Mouse (Mus musculus): ENCODE data around the gene Gm6217.
"Not testable (repeated sequence)": the region's sequence is repeated elsewhere in the genome, so short reads cannot be mapped to it uniquely, and the experiment has no call there.

Gene Gm6217

DNA sequence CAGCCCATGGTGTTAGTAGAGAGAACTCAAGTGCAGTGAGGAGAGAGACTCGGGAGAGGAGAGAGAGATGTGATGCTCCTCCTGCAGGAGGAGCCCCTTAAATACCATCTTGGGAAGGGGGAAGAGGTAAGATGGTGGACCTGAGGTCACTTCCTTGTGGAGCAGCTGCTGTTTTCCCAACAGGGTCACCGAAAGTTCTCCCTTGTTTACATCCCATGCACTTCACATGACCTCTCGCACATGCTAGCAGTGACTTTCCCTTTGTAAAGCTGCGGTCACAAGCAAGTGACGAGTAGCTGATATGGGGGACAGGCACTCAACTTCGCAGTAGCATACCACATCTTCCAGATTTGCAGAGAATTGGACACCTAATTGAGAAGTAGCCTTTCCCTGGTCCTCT lies at the start of gene Gm6217:
Gm6217 (minus strand) TSS at position 74 of the 400 bp plus-strand sequence.
- DNase-seq: not testable (repeated sequence)

DNA sequence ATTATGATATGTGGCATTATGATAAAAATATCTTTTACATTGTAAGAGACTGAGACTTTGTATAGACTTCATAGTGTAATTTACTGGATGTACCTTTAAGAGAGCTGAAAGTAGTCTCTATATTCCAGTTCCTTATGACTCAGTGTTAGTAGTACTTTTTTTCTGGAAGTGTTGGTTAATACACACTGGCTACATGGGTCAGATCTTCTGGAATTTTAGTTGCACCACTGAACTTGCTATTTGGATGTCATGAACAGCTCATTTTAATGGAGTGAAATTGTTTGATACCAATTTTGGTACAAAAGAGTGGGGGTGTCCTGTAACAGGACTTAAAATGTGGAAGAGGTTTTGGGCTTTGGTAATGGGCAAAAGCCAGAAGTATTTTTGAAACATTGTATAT lies 46.6 kb upstream of the Gm6217 start:
- no peak for DNase-seq

DNA sequence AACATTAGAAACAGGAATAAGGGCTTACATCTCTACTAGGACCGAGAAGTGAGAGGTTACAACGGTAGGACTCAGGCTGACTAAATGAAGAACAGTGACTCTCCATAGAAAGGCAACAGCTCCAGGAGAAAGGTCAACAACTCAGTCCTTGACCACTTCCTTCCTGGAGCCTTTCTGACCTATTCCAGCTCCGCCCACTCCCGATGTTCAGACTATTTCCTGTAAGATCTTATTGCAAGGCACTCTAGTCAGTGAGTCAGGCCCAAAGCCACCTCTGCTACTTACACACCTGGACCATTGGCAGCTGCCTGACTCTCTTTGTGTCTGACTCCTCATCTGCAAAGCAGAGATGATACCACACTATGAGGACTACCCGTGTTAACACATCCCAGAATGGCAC lies 44.6 kb upstream of the Gm6217 start:
- no peak for DNase-seq

DNA sequence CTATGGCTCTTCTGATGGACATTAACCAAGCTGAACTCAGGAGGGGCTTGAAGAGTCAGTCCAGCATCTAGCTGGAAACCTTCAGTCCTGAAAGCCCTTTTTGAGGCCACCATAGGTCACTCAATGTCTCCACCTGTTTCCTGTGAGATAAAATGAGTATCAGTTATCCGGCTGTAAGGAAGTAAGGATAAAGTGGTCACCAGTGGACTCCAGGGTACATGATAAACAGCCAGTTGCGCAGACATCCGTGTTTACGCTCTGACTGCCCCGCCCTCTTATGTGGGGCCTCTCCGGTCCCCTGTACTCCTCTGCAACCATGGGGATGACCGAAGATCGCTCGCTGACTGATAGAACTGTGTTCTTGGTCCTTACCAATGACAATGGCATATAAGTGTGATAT lies 43.1 kb upstream of the Gm6217 start:
- DNase-seq: no peak

DNA sequence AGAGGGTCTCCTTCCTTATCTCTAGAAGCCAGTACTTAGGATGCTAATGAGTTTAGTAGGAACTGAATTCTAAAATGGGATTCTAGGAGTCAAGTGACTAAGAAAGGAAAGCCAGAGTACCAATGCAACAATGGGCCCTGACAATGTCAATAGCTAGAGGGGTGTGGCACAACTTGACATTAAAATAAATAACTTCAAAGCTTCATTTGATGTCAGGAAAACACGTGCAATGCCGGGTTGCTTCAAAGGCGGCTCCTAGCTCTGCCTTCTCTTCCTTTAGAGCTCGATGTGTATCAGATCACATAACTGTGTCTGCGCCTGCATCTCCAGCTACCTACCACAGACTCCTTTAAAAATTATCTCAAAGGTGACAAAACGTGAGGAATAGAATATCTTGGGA lies 42.7 kb upstream of the Gm6217 start:
- no peak for DNase-seq

DNA sequence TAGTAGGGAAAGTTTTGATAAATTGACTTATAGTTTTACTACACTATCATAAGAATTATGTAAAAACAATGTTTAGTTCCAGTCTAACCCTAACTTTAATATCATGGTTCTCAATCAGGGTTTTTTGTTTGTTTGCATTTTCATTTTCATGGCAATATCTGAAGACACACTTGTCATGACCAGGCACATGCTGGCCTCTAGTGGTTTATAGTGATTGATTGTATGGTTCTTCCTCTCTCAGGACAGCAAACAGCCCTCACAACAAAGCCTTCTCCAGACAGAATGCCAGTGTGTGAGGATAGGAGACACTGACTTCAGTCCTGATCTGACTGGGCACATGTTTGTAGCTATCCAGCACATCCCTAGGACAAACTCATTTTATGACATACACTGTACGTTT lies 42.0 kb upstream of the Gm6217 start:
- DNase-seq: no peak

DNA sequence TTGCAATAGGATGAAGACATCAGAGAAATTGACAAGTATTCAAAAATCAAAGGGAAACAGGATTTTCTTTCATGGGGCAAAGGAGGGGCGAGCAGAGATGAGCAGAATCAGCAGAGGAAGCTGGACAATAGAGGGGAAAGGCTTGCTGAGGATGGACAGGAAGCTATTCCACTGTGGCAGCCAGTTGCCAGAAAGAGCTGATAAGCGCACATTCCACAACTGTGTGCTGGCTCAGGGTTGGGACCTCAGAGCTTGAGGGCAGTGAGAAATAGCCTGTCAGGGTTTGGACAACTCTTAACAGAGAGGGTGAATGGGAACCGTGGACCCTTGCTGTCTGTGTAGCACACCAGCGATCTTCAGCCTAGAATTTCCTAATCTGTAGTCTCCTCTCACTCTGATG lies 40.8 kb upstream of the Gm6217 start:
- no peak for DNase-seq

DNA sequence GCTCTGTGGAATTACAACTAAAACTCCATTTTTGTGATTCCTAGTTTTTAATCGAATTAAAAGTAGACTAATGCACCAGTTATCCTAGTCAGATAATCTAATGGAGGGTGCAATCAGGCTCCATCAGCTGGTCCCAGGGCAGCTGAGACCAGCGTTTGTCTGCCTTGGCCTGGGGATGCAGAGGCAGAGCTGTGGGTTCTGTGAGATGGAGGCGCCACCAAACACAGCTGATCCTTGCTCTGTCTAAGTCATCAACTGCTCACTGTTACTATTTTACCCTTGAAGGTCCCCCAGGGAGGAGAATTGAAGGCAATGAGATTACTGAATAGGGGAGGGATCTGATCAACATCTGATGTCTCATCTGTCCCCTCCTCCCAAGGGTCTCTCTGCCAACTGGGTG lies 35.2 kb upstream of the Gm6217 start:
- no peak for DNase-seq

DNA sequence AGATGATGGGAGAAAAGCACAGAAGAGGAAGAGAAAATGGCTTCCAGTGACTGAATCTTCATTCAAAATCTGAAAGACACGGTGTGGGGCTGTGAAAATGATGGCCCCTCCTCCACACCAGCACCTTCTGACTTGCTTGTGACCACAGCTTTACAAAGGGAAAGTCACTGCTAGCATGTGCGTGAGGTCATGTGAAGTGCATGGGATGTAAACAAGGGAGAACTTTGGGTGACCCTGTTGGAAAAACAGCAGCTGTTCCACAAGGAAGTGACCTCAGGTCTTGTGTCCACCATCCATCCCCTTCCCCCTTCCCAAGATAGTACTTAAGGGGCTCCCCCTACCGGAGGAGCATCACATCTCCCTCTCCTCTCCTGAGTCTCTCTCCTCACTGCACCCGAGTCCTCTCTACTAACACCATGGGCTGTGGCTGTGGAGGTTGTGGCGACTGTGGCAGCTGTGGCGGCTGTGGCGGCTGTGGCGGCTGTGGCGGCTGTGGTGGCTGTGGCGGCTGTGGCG lies 28.7 kb upstream of the Gm6217 start, which contains the start of gene Gm47955:
Gm47955 (plus strand) TSS at position 417 of the 516 bp plus-strand sequence.
- DNase-seq: no peak

DNA sequence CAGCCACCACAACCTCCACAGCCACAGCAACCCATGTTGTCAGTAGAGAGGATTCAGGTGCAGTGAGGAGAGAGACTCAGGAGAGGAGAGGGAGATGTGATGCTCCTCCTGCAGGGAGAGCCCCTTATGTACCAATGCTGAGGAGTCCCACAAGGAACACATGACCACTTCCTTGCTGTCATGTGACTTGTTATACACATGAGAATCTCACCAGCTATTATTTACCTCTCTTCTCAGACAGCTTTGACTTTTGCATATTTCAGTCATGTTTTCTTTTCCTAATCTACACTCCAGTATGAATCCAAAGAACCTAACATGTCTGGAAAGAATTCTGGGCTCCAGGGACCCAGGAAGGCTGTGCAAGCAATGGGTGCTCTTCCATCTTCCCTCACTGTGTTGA lies 24.7 kb upstream of the Gm6217 start, which contains the start of gene Gm7544:
Gm7544 (minus strand) TSS at position 101 of the 400 bp plus-strand sequence.
- DNase-seq: not testable (repeated sequence)

DNA sequence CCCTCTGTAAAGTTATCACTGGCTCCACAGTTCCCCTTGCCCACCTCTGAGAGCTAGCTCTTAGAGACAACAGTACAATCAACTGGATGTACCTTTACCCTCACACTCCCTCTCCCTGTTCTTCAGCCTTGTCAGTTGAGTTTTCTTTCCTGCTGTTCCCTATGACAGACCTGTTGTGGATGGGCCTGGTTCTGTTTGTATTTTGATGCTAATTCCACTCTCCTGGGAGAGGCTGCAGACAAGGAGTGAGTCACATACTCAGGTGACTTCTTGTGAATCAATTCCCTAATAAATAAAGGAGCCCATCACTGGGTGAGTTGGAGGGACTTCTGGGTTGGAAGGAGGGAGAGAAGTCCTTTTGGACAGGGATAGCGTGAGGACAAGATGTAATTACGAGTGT lies 17.4 kb upstream of the Gm6217 start:
- DNase-seq: no peak

DNA sequence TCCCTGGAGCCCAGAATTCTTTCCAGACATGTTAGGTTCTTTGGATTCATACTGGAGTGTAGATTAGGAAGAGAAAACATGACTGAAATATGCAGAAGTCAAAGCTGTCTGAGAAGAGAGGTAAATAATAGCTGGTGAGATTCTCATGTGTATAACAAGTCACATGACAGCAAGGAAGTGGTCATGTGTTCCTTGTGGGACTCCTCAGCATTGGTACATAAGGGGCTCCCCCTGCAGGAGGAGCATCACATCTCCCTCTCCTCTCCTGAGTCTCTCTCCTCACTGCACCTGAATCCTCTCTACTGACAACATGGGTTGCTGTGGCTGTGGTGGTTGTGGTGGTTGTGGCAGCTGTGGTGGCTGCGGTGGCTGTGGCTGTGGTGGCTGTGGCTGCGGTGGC lies 14.8 kb upstream of the Gm6217 start:
- DNase-seq: not testable (repeated sequence)

DNA sequence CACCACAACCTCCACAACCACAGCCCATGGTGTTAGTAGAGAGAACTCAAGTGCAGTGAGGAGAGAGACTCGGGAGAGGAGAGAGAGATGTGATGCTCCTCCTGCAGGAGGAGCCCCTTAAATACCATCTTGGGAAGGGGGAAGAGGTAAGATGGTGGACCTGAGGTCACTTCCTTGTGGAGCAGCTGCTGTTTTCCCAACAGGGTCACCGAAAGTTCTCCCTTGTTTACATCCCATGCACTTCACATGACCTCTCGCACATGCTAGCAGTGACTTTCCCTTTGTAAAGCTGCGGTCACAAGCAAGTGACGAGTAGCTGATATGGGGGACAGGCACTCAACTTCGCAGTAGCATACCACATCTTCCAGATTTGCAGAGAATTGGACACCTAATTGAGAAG lies 12.1 kb upstream of the Gm6217 start, which contains the start of gene A030003K21Rik:
A030003K21Rik (minus strand) TSS at position 94 of the 400 bp plus-strand sequence.
- not testable (repeated sequence) for DNase-seq

DNA sequence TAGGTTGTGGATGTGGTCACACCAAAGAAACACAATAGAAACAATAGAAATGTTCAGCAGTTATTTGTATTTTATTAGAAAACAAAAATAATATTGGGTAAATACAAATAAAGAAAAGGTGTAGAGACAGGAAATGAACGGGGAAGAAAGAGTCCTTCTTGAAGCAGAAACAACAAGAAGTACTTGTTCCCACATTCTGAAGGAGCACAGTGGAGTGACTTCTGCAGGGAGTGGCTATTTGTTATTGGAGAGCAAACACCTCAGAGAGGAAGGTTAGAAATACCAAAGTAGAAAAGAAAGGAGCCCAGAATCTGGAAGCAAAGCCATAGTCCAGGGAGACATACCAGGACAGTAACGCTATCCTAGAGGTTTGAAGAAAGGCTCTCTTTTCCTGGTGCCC lies 11.3 kb upstream of the Gm6217 start:
- DNase-seq: not testable (repeated sequence)

DNA sequence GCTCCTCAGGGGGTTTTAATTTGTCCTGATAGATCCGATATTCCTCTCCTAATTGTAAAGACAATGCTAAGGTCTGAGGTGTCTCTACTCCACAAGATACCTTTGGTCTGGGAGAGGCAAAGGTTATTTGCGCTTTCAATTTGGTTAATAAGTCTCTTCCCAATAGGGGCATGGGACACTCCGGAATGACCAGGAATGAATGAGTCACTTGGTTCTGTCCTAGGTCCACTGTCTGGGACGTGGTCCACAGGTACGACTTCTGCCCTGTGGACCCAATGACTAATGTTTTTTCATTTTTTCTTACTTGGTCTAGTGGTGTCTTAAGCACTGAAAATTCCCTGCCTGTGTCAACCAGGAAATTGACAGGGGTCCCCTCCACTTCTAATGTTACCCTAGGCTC lies 7.5 kb upstream of the Gm6217 start:
- DNase-seq: no peak

DNA sequence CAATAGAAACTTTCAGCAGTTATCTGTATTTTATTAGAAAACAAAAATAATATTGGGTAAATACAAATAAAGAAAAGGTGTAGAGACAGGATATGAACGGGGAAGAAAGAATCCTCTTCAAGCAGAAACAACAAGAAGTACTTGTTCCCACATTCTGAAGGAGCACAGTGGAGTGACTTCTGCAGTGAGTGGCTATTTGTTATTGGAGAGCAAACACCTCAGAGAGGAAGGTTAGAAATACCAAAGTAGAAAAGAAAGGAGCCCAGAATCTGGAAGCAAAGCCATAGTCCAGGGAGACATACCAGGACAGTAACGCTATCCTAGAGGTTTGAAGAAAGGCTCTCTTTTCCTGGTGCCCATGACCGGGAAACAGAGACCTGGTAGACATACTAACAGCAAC lies 641 bp downstream of the Gm6217 start:
- not testable (repeated sequence) for DNase-seq

DNA sequence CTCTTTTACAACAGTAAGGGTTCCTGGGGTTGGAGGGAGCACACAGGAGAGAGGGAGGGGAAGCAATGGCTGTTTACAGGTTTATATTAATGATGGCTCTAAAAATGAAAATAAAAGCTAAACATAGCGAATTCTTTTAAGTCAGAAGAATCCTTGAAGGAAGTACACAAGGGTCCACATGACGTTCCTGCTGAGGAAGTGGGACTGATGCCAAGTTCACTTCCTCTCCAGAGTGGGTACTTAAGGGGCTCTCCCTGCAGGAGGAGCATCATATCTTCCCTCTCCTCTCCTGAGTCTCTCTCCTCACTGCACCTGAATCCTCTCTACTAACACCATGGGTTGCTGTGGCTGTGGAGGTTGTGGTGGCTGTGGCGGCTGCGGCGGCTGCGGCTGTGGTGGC lies 6.5 kb downstream of the Gm6217 start, which contains the start of gene A030014E15Rik:
A030014E15Rik (plus strand) TSS at position 268 of the 400 bp plus-strand sequence.
- no peak for DNase-seq

DNA sequence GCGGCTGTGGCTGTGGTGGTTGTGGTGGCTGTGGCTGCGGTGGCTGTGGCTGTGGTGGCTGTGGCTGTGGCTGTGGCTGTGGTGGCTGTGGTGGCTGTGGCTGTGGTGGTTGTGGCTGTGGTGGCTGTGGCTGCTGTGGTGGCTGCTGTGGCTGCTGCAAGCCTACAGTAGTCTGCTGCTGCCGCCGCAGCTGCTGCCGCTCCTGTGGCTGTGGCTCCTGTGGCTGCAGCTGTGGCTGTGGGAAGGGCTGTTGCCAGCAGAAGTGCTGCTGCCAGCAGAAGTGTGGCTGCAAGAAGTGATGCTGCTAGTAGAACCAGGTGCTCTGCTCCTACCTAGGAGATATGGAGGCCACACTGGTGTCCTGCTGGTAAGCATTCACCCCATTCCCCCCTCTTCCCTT lies 17.8 kb downstream of the Gm6217 start:
- DNase-seq: not testable (repeated sequence)

DNA sequence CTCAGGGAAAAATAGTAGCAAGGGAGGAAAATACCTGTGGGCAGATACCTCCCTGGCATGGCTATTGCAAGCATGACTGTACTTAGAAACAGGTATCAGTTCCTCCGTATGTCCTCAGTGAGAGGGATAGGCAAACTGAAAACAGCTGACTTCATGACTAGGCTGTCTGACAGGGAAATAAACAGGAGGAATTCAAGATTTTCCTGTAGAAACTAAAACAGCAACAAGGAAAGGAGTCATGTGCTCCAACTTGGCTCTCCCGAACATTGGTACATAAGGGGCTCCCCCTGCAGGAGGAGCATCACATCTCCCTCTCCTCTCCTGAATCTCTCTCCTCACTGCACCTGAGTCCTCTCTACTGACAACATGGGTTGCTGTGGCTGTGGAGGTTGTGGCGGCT lies 18.2 kb downstream of the Gm6217 start, which contains the start of gene A030005L19Rik:
A030005L19Rik (plus strand) TSS at position 301 of the 400 bp plus-strand sequence.
- DNase-seq: no peak

DNA sequence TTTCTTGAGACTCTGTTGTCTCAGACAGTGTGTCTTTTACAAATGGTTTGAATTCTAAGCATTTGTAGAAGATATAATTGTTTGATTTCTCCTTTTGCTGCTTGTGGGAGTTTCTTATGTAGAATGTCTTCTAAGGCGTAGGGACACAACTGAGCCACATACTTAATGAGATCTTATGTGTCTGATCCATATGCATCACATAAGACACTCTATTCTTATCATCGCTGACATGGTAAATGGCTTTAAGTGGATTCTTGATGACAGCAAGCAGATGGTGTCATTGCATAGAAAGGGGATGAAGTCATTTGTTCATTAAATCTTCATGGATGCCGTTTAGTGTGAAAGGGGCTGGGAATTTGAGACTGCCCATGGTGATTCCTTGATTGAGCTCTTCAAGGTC lies 25.3 kb downstream of the Gm6217 start:
- DNase-seq: no peak

DNA sequence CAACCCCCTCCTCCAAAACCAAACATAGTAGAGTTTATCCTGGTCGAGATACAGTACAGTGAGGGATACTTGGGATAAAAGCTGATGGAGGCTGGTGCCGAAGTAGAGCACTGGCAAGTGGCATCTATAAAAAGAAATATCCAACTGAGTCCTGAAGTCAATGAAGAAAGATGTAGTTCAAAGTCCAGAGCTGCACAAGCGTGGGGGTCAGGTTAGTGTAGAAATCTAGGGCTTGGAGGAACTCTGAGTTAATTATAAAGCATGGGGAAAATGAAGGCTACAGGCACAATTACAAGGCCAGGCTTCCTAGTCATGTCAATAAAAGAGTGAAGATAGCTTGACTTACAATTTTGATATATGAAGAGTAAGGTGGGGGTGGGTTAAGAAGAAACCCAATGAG lies 30.0 kb downstream of the Gm6217 start:
- DNase-seq: no peak

DNA sequence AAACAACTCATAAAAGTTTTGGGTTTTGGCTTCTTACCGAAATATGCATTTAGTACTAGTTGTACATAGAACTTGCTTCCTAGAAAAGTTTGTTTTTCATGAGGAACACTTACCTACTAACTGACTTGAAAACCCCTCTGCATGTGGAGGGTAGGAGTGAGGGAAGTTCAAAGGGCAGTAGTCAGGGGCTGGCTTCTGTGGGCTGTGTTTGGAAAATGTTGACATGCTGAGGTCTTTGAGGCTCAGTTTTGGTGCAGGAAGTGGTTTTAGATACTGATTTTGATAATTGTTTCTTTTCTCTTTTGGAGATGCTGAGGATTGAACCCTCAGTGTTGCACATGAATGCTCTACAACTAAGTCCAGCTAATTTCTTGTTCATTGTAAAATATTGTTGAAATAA lies 30.6 kb downstream of the Gm6217 start:
- no peak for DNase-seq

DNA sequence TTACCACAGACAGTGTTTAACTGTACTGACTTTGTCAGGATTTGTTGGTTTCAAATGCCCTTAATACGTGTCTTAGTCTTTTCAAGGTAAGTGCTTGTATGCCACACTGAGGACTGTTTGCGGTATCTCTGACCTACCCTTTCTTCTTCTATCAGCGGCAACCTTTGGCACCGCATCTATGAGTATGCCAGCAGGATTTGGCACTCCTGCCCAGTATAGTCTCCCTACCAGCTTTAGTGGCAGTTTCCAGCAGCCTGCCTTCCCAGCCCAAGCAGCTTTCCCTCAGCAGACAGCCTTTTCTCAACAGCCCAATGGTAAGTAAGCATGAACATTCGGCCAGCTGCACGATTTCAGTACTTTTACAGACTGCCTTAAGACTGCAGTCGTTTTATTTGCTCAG lies 37.9 kb downstream of the Gm6217 start:
- DNase-seq: no peak
